Mouse (Mus musculus) cerebellum, adult 2 months (tissue): ENCODE results near the gene Mybpc1. TPM values are rescaled to one million over a fixed set of nuclear protein-coding genes. Genes with fewer than 3 reads are reported as not detected.
"Not testable (repeated sequence)": the region's sequence is repeated elsewhere in the genome, so short reads cannot be mapped to it uniquely, and the experiment has no call there.

ENCODE experiments used
- DNase-seq, 2 experiments: peaks; one replicate each; pipeline ENCODE4 v3.0.0; 2021
- H3K27ac ChIP-seq: fragments of 200-500 bp; 2 replicates; pipeline ENCODE4 v1.5.1; 2012; ENCODE audit warnings: low read length, control low read depth, inconsistent platforms; ENCODE audit not compliant: insufficient read depth
- H3K27me3 ChIP-seq: fragments of 200-500 bp; 2 replicates; pipeline ENCODE4 v1.6.1; 2012; ENCODE audit warnings: inconsistent platforms, mild to moderate bottlenecking, low read length, moderate library complexity; ENCODE audit not compliant: control insufficient read depth, insufficient read depth
- H3K4me1 ChIP-seq: fragments of 200-500 bp; 2 replicates; pipeline ENCODE4 v1.6.1; 2011; ENCODE audit warnings: low read length; ENCODE audit not compliant: control insufficient read depth, insufficient read depth
- H3K4me3 ChIP-seq: fragments of 200-500 bp; replicated peaks from 2 replicates; pipeline ENCODE3; 2011; ENCODE audit warnings: mild to moderate bottlenecking, low read depth, low read length, control low read depth; ENCODE audit not compliant: insufficient read depth
- CTCF ChIP-seq: fragments of 200-500 bp; IDR thresholded peaks from 2 replicates; pipeline ENCODE4 v1.5.1; 2011; ENCODE audit warnings: low read depth, mild to moderate bottlenecking, control low read depth, low read length, moderate library complexity, borderline replicate concordance; ENCODE audit not compliant: insufficient read depth
- POLR2A ChIP-seq: fragments of 200-500 bp; IDR thresholded peaks from 2 replicates; pipeline ENCODE4 v1.6.1; 2011; ENCODE audit warnings: low read length, control low read depth, borderline replicate concordance; ENCODE audit not compliant: insufficient read depth
- WGBS: fragments of 180-500 bp; shearing (Covaris S2); methylation state at CpG from one replicate; pipeline ENCODE4 v1.1.7; 2018; 5-methylcytosine and 5-hydroxymethylcytosine counted together
- polyA plus RNA-seq: library from polyadenylated mRNA; depleted of rRNA; stranded (reverse); fragments of >200 nt; gene quantifications from 2 replicates; pipeline ENCODE4 v1.2.3, GENCODE M21; 2012; rRNA removed

Mybpc1 gene
- polyA plus RNA-seq, 1 experiment: 37.1 TPM

DNA sequence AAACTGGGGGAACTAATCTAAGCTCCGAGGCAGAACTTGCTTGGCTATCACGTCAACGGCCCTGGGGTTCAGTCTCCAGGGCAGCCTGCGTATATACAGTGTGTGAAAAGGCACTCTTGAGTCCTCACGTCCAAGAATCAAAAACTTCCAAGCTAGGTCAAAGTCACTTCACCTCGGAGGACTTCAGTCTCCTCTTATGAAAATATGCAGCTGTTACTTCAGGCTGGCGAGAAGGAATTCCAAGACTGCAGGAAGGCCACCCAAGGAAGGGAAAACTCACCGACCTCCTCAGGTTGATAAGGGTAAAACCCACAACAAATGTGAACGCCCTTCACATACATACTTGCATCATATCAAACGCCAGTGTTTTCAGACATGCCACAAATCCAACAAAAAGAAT is 103.6 kb downstream of the Mybpc1 start:
- peaks cover 9% of the 10 kb centered on the region for H3K4me1 ChIP-seq
- H3K27me3 ChIP-seq: no peaks in the 10 kb centered on the region
- 79% methylated on average over 10 of the region's 10 CpGs for WGBS
- no peak overlapping the region for H3K27ac ChIP-seq
- no peak for DNase-seq
- TF ChIP-seq POLR2A (no peak), CTCF (no peak)
- H3K4me3 ChIP-seq: no peak overlapping the region

DNA sequence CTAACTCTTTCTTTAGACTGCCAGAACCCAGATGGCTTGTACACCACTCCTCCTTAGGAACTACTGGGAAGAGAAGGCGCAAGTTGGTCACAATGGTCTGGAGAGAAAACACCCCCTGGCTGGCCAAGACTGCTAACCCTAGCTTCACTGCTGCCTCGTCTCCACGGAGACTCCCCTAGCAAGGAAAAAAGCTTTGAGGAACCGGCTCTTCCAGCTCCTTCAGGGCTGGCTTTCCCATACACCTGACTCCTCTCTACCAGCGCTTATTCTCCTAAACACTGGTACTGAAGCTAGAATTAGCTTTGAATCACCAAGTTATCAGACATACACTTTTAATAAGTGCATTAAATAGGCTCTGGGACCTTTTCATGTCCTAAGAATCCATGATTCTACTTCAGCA is 105.0 kb downstream of the Mybpc1 start:
- H3K4me3 ChIP-seq: no peak overlapping the region
- WGBS: 58% methylated on average over 5 of the region's 5 CpGs
- peaks cover 9% of the 10 kb centered on the region for H3K4me1 ChIP-seq
- DNase-seq: no peak
- no peaks in the 10 kb centered on the region for H3K27me3 ChIP-seq
- no peak overlapping the region for H3K27ac ChIP-seq
- no peak for TF ChIP-seq CTCF
- no peak for TF ChIP-seq POLR2A

DNA sequence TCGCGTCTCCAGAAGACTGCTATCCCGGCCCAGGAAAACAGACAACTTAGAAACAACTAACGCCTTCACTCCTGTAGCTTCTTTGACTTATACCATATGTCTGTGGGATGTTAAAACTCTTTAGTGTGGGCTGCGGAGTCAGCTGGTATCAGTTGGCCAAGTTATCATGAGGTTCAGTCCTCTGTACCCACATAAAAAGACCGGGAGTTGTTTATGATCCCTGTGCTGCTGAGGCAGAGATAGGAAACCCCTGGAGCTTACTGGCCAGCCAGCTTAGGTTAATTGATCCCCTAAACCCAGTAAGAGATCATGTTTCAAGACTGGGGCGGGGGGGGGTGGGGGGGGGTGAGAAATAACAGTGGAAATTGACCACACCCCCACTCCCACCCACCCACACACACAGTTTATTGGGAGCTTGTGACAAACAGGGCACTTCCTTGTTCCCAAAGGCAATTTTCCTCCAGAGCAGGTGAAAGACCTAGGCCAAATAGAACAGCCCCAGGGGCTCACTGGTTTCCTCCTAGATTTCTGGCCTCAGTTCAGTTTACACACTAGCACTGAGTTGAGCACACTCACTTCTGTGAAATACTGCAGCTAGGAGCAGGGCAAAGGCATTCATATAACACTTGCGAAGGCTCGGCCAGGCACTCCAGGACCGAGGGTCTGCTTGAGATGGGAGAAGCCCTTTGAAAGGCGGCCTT is 107.9 kb downstream of the Mybpc1 start:
- no peak for DNase-seq
- no peak overlapping the region for H3K4me3 ChIP-seq
- H3K4me1 ChIP-seq: peaks cover 9% of the 10 kb centered on the region
- H3K27ac ChIP-seq: no peak overlapping the region
- TF ChIP-seq POLR2A (no peak), CTCF (no peak)
- 88% methylated on average over 11 of the region's 11 CpGs for WGBS
- no peaks in the 10 kb centered on the region for H3K27me3 ChIP-seq

DNA sequence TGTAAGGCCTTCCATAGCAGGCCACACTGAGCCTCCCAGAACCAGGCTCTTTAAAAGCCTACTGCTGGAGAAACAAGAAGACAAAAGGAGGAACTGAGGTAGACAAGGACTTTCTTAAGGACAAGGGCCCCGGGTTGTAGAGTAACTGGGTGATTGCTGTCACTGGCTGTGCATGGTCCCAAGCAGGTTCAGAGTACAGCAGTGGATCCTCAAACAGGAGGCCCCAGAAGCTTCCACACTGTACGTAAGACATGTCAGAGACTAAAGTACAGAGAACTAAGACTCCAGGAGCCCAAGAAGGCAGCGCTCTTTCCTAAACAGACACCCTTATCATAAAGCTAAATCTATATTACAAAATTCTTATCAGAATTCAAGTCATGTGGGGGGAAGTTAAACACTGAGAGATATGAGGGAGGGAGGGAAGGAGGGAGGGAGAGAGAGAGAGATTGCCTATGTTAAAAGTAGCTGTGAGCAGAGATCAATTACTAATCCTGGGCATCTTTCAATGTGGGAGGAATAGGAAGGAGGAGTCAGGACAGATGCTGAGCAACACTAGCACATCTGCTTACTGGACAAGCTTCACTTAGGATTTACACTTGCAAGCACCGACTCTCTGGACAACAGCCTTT is 109.9 kb downstream of the Mybpc1 start:
- TF ChIP-seq CTCF (no peak), POLR2A (no peak)
- H3K27me3 ChIP-seq: no peaks in the 10 kb centered on the region
- no peak overlapping the region for H3K27ac ChIP-seq
- H3K4me1 ChIP-seq: no peaks in the 10 kb centered on the region; the same call in 1 of the 2 replicates
- WGBS: 86% methylated on average over 4 of the region's 4 CpGs
- DNase-seq: no peak
- no peak overlapping the region for H3K4me3 ChIP-seq

DNA sequence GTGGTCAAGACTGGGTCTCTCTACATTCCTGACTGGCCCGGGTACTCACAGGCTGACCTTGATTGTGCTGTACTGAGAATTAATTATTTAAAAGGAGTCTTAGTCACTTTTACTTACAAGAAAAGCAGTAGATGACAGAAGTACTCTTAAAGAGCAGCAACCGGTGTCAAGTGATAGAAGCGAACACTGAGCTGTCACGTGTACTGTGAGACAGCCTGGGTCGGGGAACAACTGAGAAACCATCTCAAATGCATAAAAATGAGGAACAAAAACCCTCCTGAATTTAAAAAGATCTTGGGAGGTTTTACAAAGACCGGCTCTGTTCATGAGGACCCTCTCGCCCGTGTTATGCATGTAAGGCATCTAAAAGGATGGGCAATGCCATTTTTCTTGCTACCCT is 112.3 kb downstream of the Mybpc1 start:
- 86% methylated on average over 8 of the region's 8 CpGs for WGBS
- TF ChIP-seq POLR2A: no peak
- TF ChIP-seq CTCF: no peak
- H3K4me1 ChIP-seq: no peaks in the 10 kb centered on the region; the same call in 1 of the 2 replicates

DNA sequence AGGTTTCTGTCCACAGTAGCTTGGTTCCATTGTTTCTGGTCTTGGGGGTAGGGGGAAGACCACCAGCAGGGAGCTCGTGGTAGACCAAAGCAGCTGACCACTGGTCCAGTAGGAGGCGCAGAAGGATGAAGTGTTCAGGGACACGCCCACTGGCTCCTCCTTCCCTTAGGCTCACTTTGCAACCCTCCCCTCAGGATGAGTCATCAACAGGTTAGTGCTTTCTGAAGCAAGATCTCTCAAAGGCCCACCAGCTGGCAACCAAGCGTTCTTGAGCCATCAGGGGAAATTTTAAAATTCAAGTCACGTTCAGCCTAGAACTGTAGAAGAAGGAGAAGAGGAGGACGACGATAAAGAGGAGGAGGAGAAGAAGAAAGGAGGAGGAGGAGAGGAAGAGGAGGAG is 113.3 kb downstream of the Mybpc1 start:
- Histone ChIP-seq H3K4me3 (no peak overlapping the region), H3K27me3 (no peaks in the 10 kb centered on the region), H3K4me1 (no peaks in the 10 kb centered on the region; the same call in 1 of the 2 replicates), H3K27ac (no peak overlapping the region)
- no peak for DNase-seq
- 62% methylated on average over 7 of the region's 7 CpGs for WGBS
- no peak for TF ChIP-seq POLR2A
- TF ChIP-seq CTCF: no peak

More for the DNA sequence above, 112.3 kb downstream of the Mybpc1 start:
- H3K4me3 ChIP-seq: no peak overlapping the region
- H3K27me3 ChIP-seq: no peaks in the 10 kb centered on the region
- no peak for DNase-seq
- no peak overlapping the region for H3K27ac ChIP-seq

DNA sequence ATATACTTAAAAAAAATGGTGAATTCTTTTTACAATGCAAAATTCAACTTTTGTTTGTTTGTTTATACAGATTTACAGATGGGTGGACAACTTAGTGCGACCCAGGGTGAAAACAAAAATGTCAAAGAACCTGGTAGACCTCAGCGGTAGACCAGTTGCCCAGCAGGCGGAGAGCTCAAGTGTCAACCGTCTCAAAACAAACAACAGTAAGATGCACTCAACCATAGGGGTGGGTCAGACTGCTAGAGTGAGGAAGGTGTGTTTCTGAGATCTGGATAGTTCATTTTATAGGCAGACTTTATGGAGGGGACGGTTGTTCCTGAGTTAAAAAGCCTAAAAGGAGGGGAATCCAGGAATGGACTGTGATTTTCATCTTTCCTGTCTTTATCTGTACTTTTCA is 116.3 kb downstream of the Mybpc1 start:
- H3K4me3 ChIP-seq: no peak overlapping the region
- H3K27ac ChIP-seq: no peak overlapping the region
- WGBS: 94% methylated on average over 5 of the region's 5 CpGs
- TF ChIP-seq POLR2A: no peak
- no peak for TF ChIP-seq CTCF
- H3K27me3 ChIP-seq: no peaks in the 10 kb centered on the region
- DNase-seq: no peak
- H3K4me1 ChIP-seq: no peaks in the 10 kb centered on the region; the same call in 1 of the 2 replicates

DNA sequence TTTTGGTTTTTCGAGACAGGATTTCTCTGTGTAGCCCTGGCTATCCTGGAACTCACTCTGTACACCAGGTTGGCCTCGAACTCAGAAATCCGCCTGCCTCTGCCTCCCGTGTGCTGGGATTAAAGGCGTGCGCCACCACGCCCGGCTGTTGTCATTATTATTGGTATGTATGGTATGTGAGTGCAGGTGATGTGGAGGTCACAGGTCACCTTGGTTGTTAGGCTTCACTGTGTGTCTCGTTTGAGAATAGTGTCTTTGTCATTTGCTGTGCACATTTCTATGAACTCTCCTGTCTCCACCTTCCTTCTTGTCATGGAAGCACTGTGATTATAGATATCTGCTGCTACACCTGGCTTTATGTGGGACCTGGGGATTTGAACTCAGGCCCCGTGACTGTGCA is 122.1 kb downstream of the Mybpc1 start:
- not testable (repeated sequence) for DNase-seq, H3K4me1 ChIP-seq, H3K4me3 ChIP-seq, H3K27ac ChIP-seq, H3K27me3 ChIP-seq
- WGBS: 92% methylated on average over 10 of the region's 10 CpGs

Other genes with a start within 250 kb of the Mybpc1 start
- 0.43 and 0.80 TPM in 2 replicates for gene Dram1, start 226.1 kb downstream of the Mybpc1 start, polyA plus RNA-seq
- 38.8 and 41.2 TPM in 2 replicates for gene Gnptab, start 226.0 kb downstream of the Mybpc1 start, polyA plus RNA-seq
- 0.33 and 0.54 TPM in 2 replicates for gene Sycp3, start 145.6 kb downstream of the Mybpc1 start, polyA plus RNA-seq
- 38.9 and 40.6 TPM in 2 replicates for gene Chpt1, start 101.1 kb downstream of the Mybpc1 start, polyA plus RNA-seq
- 0.05 TPM in 2 replicates for gene Spic, start 79.9 kb upstream of the Mybpc1 start, polyA plus RNA-seq
- 122 and 132 TPM in 2 replicates for gene Arl1, start 125.7 kb upstream of the Mybpc1 start, polyA plus RNA-seq
- gene Utp20, start 221.7 kb upstream of the Mybpc1 start, polyA plus RNA-seq: 15.5 and 15.7 TPM in 2 replicates